Comparison of ENCODE assay signal across 8 mouse cellular contexts in genomic region chr5:64380698-64381375, GRCm38 (mm10).
DNase-seq lines count a peak whose midpoint lies in the region; ATAC-seq and TF ChIP-seq lines count a peak whose summit lies in the region.

No protein-coding gene starts in this region.

- H3K4me1 ChIP-seq in bone marrow, adult 2 months (ENCODE audit: control insufficient read depth, insufficient read depth, low read length), result peaks cover 11% of the 10 kb centered on the region

- intact Hi-C loops in left cerebral cortex, postnatal 36 days (cut with DNase I), result loop anchor here (5.0 to 10.0 kb wide), 2 partner anchors 121 to 324 kb away; no protein-coding TSS in a partner anchor

- no peak for TF ChIP-seq POLR2A in bone marrow, adult 2 months (IDR thresholded peaks at IDR 0.05; ENCODE audit: borderline replicate concordance, control insufficient read depth, low read depth, low read length)

- ATAC-seq in megakaryocyte-erythroid progenitor cell, adult 5-6 weeks (replicated peaks; ENCODE audit: low FRiP score, low TSS enrichment, poor library complexity, severe bottlenecking), result 0 out of 2 replicates have a peak, but pooled peaks have one; percentile 22

- peak overlapping the region; percentile 53; the same call in 1 of the 2 replicates for H3K27ac ChIP-seq in layer of hippocampus, adult 2 months
- peak overlapping the region; percentile 61 for H3K27ac ChIP-seq in bone marrow, adult 2 months (ENCODE audit: control insufficient read depth, insufficient read depth, low read depth, low read length, poor library complexity)

- no peak for DNase-seq in layer of hippocampus, adult 2 months (ENCODE audit: low spot score in 2 of 2)
- no peak for DNase-seq in layer of hippocampus, postnatal 25 days (ENCODE audit: extremely low spot score in 1 of 2, low spot score in 1 of 2)
- peak; percentile 62 for DNase-seq in kidney, postnatal 14 days
- DNase-seq in layer of hippocampus, adult 11-12 months (ENCODE audit: low spot score), result no peak
- no peak for DNase-seq in left cerebral cortex, postnatal 36 days (ENCODE audit: low spot score in 2 of 2)
- no peak for DNase-seq in adrenal gland, adult (ENCODE audit: inconsistent age in 2 of 2, low spot score in 1 of 2)

- 8% methylated on average over 11 of the region's 11 CpGs for WGBS in bone marrow, adult 2 months

- H3K4me3 ChIP-seq in layer of hippocampus, adult 2 months, result no peak overlapping the region
- no peak overlapping the region for H3K4me3 ChIP-seq in bone marrow, adult 2 months (replicated peaks; ENCODE audit: control insufficient read depth, low read depth, low read length)

- TF ChIP-seq CTCF in layer of hippocampus, adult 2 months (conservative IDR thresholded peaks at IDR 0.05), result no peak
- TF ChIP-seq CTCF in bone marrow, adult 2 months (IDR thresholded peaks at IDR 0.05; ENCODE audit: control insufficient read depth, insufficient read depth, low read length), result no peak
